Mouse (Mus musculus): ENCODE results near the gene Tspyl2.
"Not testable (repeated sequence)": the region's sequence is repeated elsewhere in the genome, so short reads cannot be mapped to it uniquely, and the experiment has no call there.

DNA sequence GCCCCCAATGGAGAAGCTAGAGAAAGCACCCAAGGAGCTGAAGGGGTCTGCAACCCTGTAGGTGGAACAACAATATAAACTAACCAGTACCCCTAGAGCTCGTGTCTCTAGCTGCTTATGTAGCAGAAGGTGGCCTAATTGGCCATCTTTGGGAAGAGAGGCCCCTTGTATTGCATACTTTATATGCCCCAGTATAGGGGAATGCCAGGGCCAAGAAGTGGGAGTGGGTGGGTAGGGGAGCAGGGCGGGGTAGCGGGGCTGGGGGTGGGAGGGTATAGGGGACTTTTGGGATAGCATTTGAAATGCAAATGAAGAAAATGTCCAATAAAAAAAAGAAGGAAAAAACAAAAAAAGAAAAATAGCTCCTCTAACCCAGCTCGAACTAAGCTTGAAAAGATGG, 6.1 kb downstream of the Tspyl2 start:
- TF ChIP-seq CTCF (conservative IDR thresholded peaks at IDR 0.05; ENCODE audit: low read length); NANOG (IDR thresholded peaks at IDR 0.05; ENCODE audit: borderline replicate concordance, low read length): not testable (repeated sequence)

Measured in E14TG2a.4 (cell line).